Mouse (Mus musculus): Measurements from ENCODE around the gene Gm13275.
"Not testable (repeated sequence)": the region's sequence is repeated elsewhere in the genome, so short reads cannot be mapped to it uniquely, and the experiment has no call there.

Gm13275 gene

GRCm38 (mm10) chr4:88797097-88797496 lies 2.8 kb downstream of the Gm13275 start, which contains the start of gene Gm13279:
Gm13279 (plus strand) TSS chr4:88797397.
- not testable (repeated sequence) for DNase-seq (ENCODE audit: low spot score)

- not testable (repeated sequence) for DNase-seq (ENCODE audit: low spot score)
These were observed 5.1 kb downstream of the Gm13275 start, which contains the start of gene Gm13285 for GRCm38 (mm10) chr4:88799365-88799764. Gm13285 (plus strand) TSS chr4:88799665.

GRCm38 (mm10) chr4:88802954-88803353 lies 8.7 kb downstream of the Gm13275 start, which contains the start of gene Gm13287:
Gm13287 (plus strand) TSS chr4:88803254.
- DNase-seq (ENCODE audit: low spot score), result not testable (repeated sequence)

GRCm38 (mm10) chr4:88805231-88805630 lies 10.9 kb downstream of the Gm13275 start, which contains the start of gene Gm13288:
Gm13288 (plus strand) TSS chr4:88805531.
- not testable (repeated sequence) for DNase-seq (ENCODE audit: low spot score)

GRCm38 (mm10) chr4:88805761-88806160 lies 11.5 kb downstream of the Gm13275 start:
- peak; percentile 49 for DNase-seq (ENCODE audit: low spot score)

GRCm38 (mm10) chr4:88815928-88816327 lies 21.6 kb downstream of the Gm13275 start, which contains the start of gene Ifna7:
Ifna7 (plus strand) TSS chr4:88816228.
- no peak for DNase-seq (ENCODE audit: low spot score)

- no peak for DNase-seq (ENCODE audit: low spot score)
These were observed 25.4 kb downstream of the Gm13275 start, which contains the start of gene Ifna11 for GRCm38 (mm10) chr4:88819659-88820058. Ifna11 (plus strand) TSS chr4:88819959.

GRCm38 (mm10) chr4:88822995-88823394 lies 28.7 kb downstream of the Gm13275 start:
- DNase-seq (ENCODE audit: low spot score), result no peak

GRCm38 (mm10) chr4:88827116-88827515 lies 32.8 kb downstream of the Gm13275 start, which contains the start of gene Ifna6:
Ifna6 (plus strand) TSS chr4:88827416.
- DNase-seq (ENCODE audit: low spot score), result not testable (repeated sequence)

GRCm38 (mm10) chr4:88830523-88830922 lies 36.2 kb downstream of the Gm13275 start:
- DNase-seq (ENCODE audit: low spot score), result no peak

GRCm38 (mm10) chr4:88835225-88835624 lies 40.9 kb downstream of the Gm13275 start, which contains the start of gene Ifna5:
Ifna5 (plus strand) TSS chr4:88835525.
- not testable (repeated sequence) for DNase-seq (ENCODE audit: low spot score)

- DNase-seq (ENCODE audit: low spot score), result no peak
These were observed 44.5 kb downstream of the Gm13275 start for GRCm38 (mm10) chr4:88838828-88839227.

- DNase-seq (ENCODE audit: low spot score), result no peak
These were observed 45.8 kb downstream of the Gm13275 start for GRCm38 (mm10) chr4:88840058-88840457.

GRCm38 (mm10) chr4:88841438-88841911 lies 47.2 kb downstream of the Gm13275 start, which contains the start of gene Ifna4:
Ifna4 (plus strand) TSS chr4:88841861.
- no peak for DNase-seq (ENCODE audit: low spot score)
